Mouse (Mus musculus): Measurements from ENCODE around the gene Kcnma1.

DNA sequence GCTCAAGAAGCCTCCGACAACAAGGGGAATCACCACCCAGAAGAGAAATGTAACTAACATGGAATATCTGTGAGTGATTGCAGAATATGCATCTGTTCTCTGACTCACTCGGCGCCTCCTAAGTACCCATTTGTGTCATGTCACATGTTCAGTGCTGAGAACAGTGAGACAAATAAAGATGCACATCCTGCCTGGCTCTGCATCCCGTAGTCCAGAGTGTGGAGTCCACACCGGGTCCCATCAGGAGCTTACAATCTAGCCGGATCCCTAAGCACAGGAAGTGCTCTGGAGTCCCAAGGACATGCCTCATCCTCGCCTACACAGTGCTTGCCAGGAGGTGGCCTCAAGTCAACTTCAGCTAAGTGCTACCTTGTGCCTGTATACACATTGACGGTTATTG lies 32.1 kb downstream of the Kcnma1 start:
- TF ChIP-seq POLR2A (IDR thresholded peaks at IDR 0.05; ENCODE audit: control insufficient read depth in 1 of 2, insufficient read depth in 1 of 2, low read depth in 1 of 2, low read length in 2 of 2, poor library complexity in 1 of 2) (no peak), ZMIZ1 (IDR thresholded peaks at IDR 0.05; ENCODE audit: low read depth, low read length) (no peak), MAFK (IDR thresholded peaks at IDR 0.05; ENCODE audit: borderline replicate concordance, low read depth, low read length) (no peak), CHD2 (IDR thresholded peaks at IDR 0.05; ENCODE audit: low read length) (no peak)

Data from MEL (cell line).